Mouse (Mus musculus): ENCODE results near the gene Ildr1. TPM values are rescaled to one million over a fixed set of nuclear protein-coding genes. Genes with fewer than 3 reads are reported as not detected.

Gene Ildr1
- polyA plus RNA-seq, 1 experiment, result 0.77 TPM

GRCm38 (mm10) chr16:36723880-36724443 is 30.2 kb downstream of the Ildr1 start:
- Histone ChIP-seq H3K4me3 (replicated peaks; ENCODE audit: insufficient read depth, low read depth, low read length) (no peak overlapping the region), H3K27ac (ENCODE audit: insufficient read depth, low read length) (no peak overlapping the region), H3K4me1 (ENCODE audit: control insufficient read depth, insufficient read depth, low read length) (no peaks in the 10 kb centered on the region), H3K27me3 (ENCODE audit: control insufficient read depth, insufficient read depth, low read length) (no peaks in the 10 kb centered on the region)
- DNase-seq, result no peak
- TF ChIP-seq CTCF (IDR thresholded peaks at IDR 0.05; ENCODE audit: borderline replicate concordance, insufficient read depth, low read depth, low read length) (no peak), POLR2A (IDR thresholded peaks at IDR 0.05; ENCODE audit: borderline replicate concordance, insufficient read depth, low read length) (no peak)
- 45% methylated on average over 3 of the region's 3 CpGs for WGBS

GRCm38 (mm10) chr16:36728959-36729358 is 35.2 kb downstream of the Ildr1 start:
- DNase-seq, result no peak
- Histone ChIP-seq H3K4me1 (ENCODE audit: control insufficient read depth, insufficient read depth, low read length) (no peaks in the 10 kb centered on the region), H3K4me3 (replicated peaks; ENCODE audit: insufficient read depth, low read depth, low read length) (no peak overlapping the region), H3K27me3 (ENCODE audit: control insufficient read depth, insufficient read depth, low read length) (no peaks in the 10 kb centered on the region), H3K27ac (ENCODE audit: insufficient read depth, low read length) (no peak overlapping the region)
- 93% methylated on average over 2 of the region's 2 CpGs for WGBS
- TF ChIP-seq POLR2A (IDR thresholded peaks at IDR 0.05; ENCODE audit: borderline replicate concordance, insufficient read depth, low read length) (no peak), CTCF (IDR thresholded peaks at IDR 0.05; ENCODE audit: borderline replicate concordance, insufficient read depth, low read depth, low read length) (no peak)

- no peaks in the 10 kb centered on the region for H3K4me1 ChIP-seq (ENCODE audit: control insufficient read depth, insufficient read depth, low read length)
- no peak for DNase-seq
- H3K27ac ChIP-seq (ENCODE audit: insufficient read depth, low read length), result no peak overlapping the region
- no peak overlapping the region for H3K4me3 ChIP-seq (replicated peaks; ENCODE audit: insufficient read depth, low read depth, low read length)
- no peak for TF ChIP-seq CTCF (IDR thresholded peaks at IDR 0.05; ENCODE audit: borderline replicate concordance, insufficient read depth, low read depth, low read length)
- TF ChIP-seq POLR2A (IDR thresholded peaks at IDR 0.05; ENCODE audit: borderline replicate concordance, insufficient read depth, low read length), result no peak
- H3K27me3 ChIP-seq (ENCODE audit: control insufficient read depth, insufficient read depth, low read length), result no peaks in the 10 kb centered on the region
Measured at GRCm38 (mm10) chr16:36732572-36732971, 38.8 kb downstream of the Ildr1 start.

- Histone ChIP-seq H3K4me1 (ENCODE audit: control insufficient read depth, insufficient read depth, low read length) (no peaks in the 10 kb centered on the region), H3K27ac (ENCODE audit: insufficient read depth, low read length) (no peak overlapping the region), H3K4me3 (replicated peaks; ENCODE audit: insufficient read depth, low read depth, low read length) (no peak overlapping the region), H3K27me3 (ENCODE audit: control insufficient read depth, insufficient read depth, low read length) (no peaks in the 10 kb centered on the region)
- TF ChIP-seq POLR2A (IDR thresholded peaks at IDR 0.05; ENCODE audit: borderline replicate concordance, insufficient read depth, low read length) (no peak), CTCF (IDR thresholded peaks at IDR 0.05; ENCODE audit: borderline replicate concordance, insufficient read depth, low read depth, low read length) (no peak)
- no peak for DNase-seq
- 7% methylated on average over 1 of the region's 1 CpGs for WGBS
Measured at GRCm38 (mm10) chr16:36733827-36734226, 40.0 kb downstream of the Ildr1 start.

GRCm38 (mm10) chr16:36735421-36735820 is 41.6 kb downstream of the Ildr1 start:
- no peak overlapping the region for H3K27ac ChIP-seq (ENCODE audit: insufficient read depth, low read length)
- H3K4me1 ChIP-seq (ENCODE audit: control insufficient read depth, insufficient read depth, low read length), result no peaks in the 10 kb centered on the region
- H3K27me3 ChIP-seq (ENCODE audit: control insufficient read depth, insufficient read depth, low read length), result no peaks in the 10 kb centered on the region
- H3K4me3 ChIP-seq (replicated peaks; ENCODE audit: insufficient read depth, low read depth, low read length), result no peak overlapping the region
- WGBS, result 88% methylated on average over 3 of the region's 3 CpGs
- TF ChIP-seq POLR2A (IDR thresholded peaks at IDR 0.05; ENCODE audit: borderline replicate concordance, insufficient read depth, low read length) (no peak), CTCF (IDR thresholded peaks at IDR 0.05; ENCODE audit: borderline replicate concordance, insufficient read depth, low read depth, low read length) (no peak)
- DNase-seq, result no peak

GRCm38 (mm10) chr16:36739404-36739930 is 45.7 kb downstream of the Ildr1 start:
- DNase-seq, result no peak
- Histone ChIP-seq H3K27ac (ENCODE audit: insufficient read depth, low read length) (no peak overlapping the region), H3K4me3 (replicated peaks; ENCODE audit: insufficient read depth, low read depth, low read length) (no peak overlapping the region), H3K27me3 (ENCODE audit: control insufficient read depth, insufficient read depth, low read length) (no peaks in the 10 kb centered on the region), H3K4me1 (ENCODE audit: control insufficient read depth, insufficient read depth, low read length) (no peaks in the 10 kb centered on the region)
- WGBS, result 62% methylated on average over 4 of the region's 4 CpGs
- TF ChIP-seq CTCF (IDR thresholded peaks at IDR 0.05; ENCODE audit: borderline replicate concordance, insufficient read depth, low read depth, low read length), result no peak
- TF ChIP-seq POLR2A (IDR thresholded peaks at IDR 0.05; ENCODE audit: borderline replicate concordance, insufficient read depth, low read length), result no peak

- Histone ChIP-seq H3K27me3 (ENCODE audit: control insufficient read depth, insufficient read depth, low read length) (no peaks in the 10 kb centered on the region), H3K4me1 (ENCODE audit: control insufficient read depth, insufficient read depth, low read length) (no peaks in the 10 kb centered on the region), H3K4me3 (replicated peaks; ENCODE audit: insufficient read depth, low read depth, low read length) (no peak overlapping the region), H3K27ac (ENCODE audit: insufficient read depth, low read length) (no peak overlapping the region)
- TF ChIP-seq CTCF (IDR thresholded peaks at IDR 0.05; ENCODE audit: borderline replicate concordance, insufficient read depth, low read depth, low read length) (no peak), POLR2A (IDR thresholded peaks at IDR 0.05; ENCODE audit: borderline replicate concordance, insufficient read depth, low read length) (no peak)
- DNase-seq, result no peak
- 94% methylated on average over 8 of the region's 8 CpGs for WGBS
Measured at GRCm38 (mm10) chr16:36743580-36743979, 49.8 kb downstream of the Ildr1 start.

- no peak for DNase-seq
- Histone ChIP-seq H3K4me1 (ENCODE audit: control insufficient read depth, insufficient read depth, low read length) (no peaks in the 10 kb centered on the region), H3K27ac (ENCODE audit: insufficient read depth, low read length) (no peak overlapping the region), H3K27me3 (ENCODE audit: control insufficient read depth, insufficient read depth, low read length) (no peaks in the 10 kb centered on the region), H3K4me3 (replicated peaks; ENCODE audit: insufficient read depth, low read depth, low read length) (no peak overlapping the region)
- TF ChIP-seq POLR2A (IDR thresholded peaks at IDR 0.05; ENCODE audit: borderline replicate concordance, insufficient read depth, low read length) (no peak), CTCF (IDR thresholded peaks at IDR 0.05; ENCODE audit: borderline replicate concordance, insufficient read depth, low read depth, low read length) (no peak)
- 82% methylated on average over 4 of the region's 4 CpGs for WGBS
Measured at GRCm38 (mm10) chr16:36747068-36747467, 53.3 kb downstream of the Ildr1 start.
